Mouse (Mus musculus): ENCODE data around the gene Btbd9.

Btbd9 gene

GRCm38 (mm10) chr17:30497525-30498375, 78.5 kb downstream of the Btbd9 start:
- in situ Hi-C loops (cut with MboI; ENCODE audit: low pct_unique_long_range_greater_than_20kb in 1 of 2, low sequenced_read_pairs in 2 of 2, unreplicated experiment in 1 of 2): no loop called here

- in situ Hi-C loops (cut with MboI; ENCODE audit: low pct_unique_long_range_greater_than_20kb in 1 of 2, low sequenced_read_pairs in 2 of 2, unreplicated experiment in 1 of 2): no loop called here
Observed at GRCm38 (mm10) chr17:30495567-30495966, 80.7 kb downstream of the Btbd9 start.

GRCm38 (mm10) chr17:30495154-30495553, 81.1 kb downstream of the Btbd9 start:
- in situ Hi-C loops (cut with MboI; ENCODE audit: low pct_unique_long_range_greater_than_20kb in 1 of 2, low sequenced_read_pairs in 2 of 2, unreplicated experiment in 1 of 2): no loop called here

GRCm38 (mm10) chr17:30493481-30493880, 82.8 kb downstream of the Btbd9 start:
- in situ Hi-C loops (cut with MboI; ENCODE audit: low pct_unique_long_range_greater_than_20kb in 1 of 2, low sequenced_read_pairs in 2 of 2, unreplicated experiment in 1 of 2): no loop called here

GRCm38 (mm10) chr17:30492191-30492590, 84.1 kb downstream of the Btbd9 start:
- in situ Hi-C loops (cut with MboI; ENCODE audit: low pct_unique_long_range_greater_than_20kb in 1 of 2, low sequenced_read_pairs in 2 of 2, unreplicated experiment in 1 of 2): no loop called here

- in situ Hi-C loops (cut with MboI; ENCODE audit: low pct_unique_long_range_greater_than_20kb in 1 of 2, low sequenced_read_pairs in 2 of 2, unreplicated experiment in 1 of 2): no loop called here
Observed at GRCm38 (mm10) chr17:30491601-30492000, 84.7 kb downstream of the Btbd9 start.

- in situ Hi-C loops (cut with MboI; ENCODE audit: low pct_unique_long_range_greater_than_20kb in 1 of 2, low sequenced_read_pairs in 2 of 2, unreplicated experiment in 1 of 2): no loop called here
Observed at GRCm38 (mm10) chr17:30490601-30491000, 85.7 kb downstream of the Btbd9 start.

GRCm38 (mm10) chr17:30490086-30490485, 86.2 kb downstream of the Btbd9 start:
- in situ Hi-C loops (cut with MboI; ENCODE audit: low pct_unique_long_range_greater_than_20kb in 1 of 2, low sequenced_read_pairs in 2 of 2, unreplicated experiment in 1 of 2): no loop called here

GRCm38 (mm10) chr17:30489629-30490028, 86.7 kb downstream of the Btbd9 start:
- in situ Hi-C loops (cut with MboI; ENCODE audit: low pct_unique_long_range_greater_than_20kb in 1 of 2, low sequenced_read_pairs in 2 of 2, unreplicated experiment in 1 of 2): no loop called here

GRCm38 (mm10) chr17:30487695-30488094, 88.6 kb downstream of the Btbd9 start:
- in situ Hi-C loops (cut with MboI; ENCODE audit: low pct_unique_long_range_greater_than_20kb in 1 of 2, low sequenced_read_pairs in 2 of 2, unreplicated experiment in 1 of 2): no loop called here

GRCm38 (mm10) chr17:30485067-30485854, 91.0 kb downstream of the Btbd9 start:
- in situ Hi-C loops (cut with MboI; ENCODE audit: low pct_unique_long_range_greater_than_20kb in 1 of 2, low sequenced_read_pairs in 2 of 2, unreplicated experiment in 1 of 2): no loop called here

GRCm38 (mm10) chr17:30484446-30485066, 91.7 kb downstream of the Btbd9 start:
- in situ Hi-C loops (cut with MboI; ENCODE audit: low pct_unique_long_range_greater_than_20kb in 1 of 2, low sequenced_read_pairs in 2 of 2, unreplicated experiment in 1 of 2): no loop called here

- in situ Hi-C loops (cut with MboI; ENCODE audit: low pct_unique_long_range_greater_than_20kb in 1 of 2, low sequenced_read_pairs in 2 of 2, unreplicated experiment in 1 of 2): no loop called here
Observed at GRCm38 (mm10) chr17:30481766-30482165, 94.5 kb downstream of the Btbd9 start.

- in situ Hi-C loops (cut with MboI; ENCODE audit: low pct_unique_long_range_greater_than_20kb in 1 of 2, low sequenced_read_pairs in 2 of 2, unreplicated experiment in 1 of 2): no loop called here
Observed at GRCm38 (mm10) chr17:30481341-30481740, 94.9 kb downstream of the Btbd9 start.

- in situ Hi-C loops (cut with MboI; ENCODE audit: low pct_unique_long_range_greater_than_20kb in 1 of 2, low sequenced_read_pairs in 2 of 2, unreplicated experiment in 1 of 2): no loop called here
Observed at GRCm38 (mm10) chr17:30480381-30480780, 95.9 kb downstream of the Btbd9 start.

GRCm38 (mm10) chr17:30478181-30478580, 98.1 kb downstream of the Btbd9 start:
- in situ Hi-C loops (cut with MboI; ENCODE audit: low pct_unique_long_range_greater_than_20kb in 1 of 2, low sequenced_read_pairs in 2 of 2, unreplicated experiment in 1 of 2): no loop called here

- in situ Hi-C loops (cut with MboI; ENCODE audit: low pct_unique_long_range_greater_than_20kb in 1 of 2, low sequenced_read_pairs in 2 of 2, unreplicated experiment in 1 of 2): no loop called here
Observed at GRCm38 (mm10) chr17:30474561-30474960, 101.7 kb downstream of the Btbd9 start.

- in situ Hi-C loops (cut with MboI; ENCODE audit: low pct_unique_long_range_greater_than_20kb in 1 of 2, low sequenced_read_pairs in 2 of 2, unreplicated experiment in 1 of 2): no loop called here
Observed at GRCm38 (mm10) chr17:30472776-30473175, 103.5 kb downstream of the Btbd9 start.

GRCm38 (mm10) chr17:30471512-30471911, 104.8 kb downstream of the Btbd9 start:
- in situ Hi-C loops (cut with MboI; ENCODE audit: low pct_unique_long_range_greater_than_20kb in 1 of 2, low sequenced_read_pairs in 2 of 2, unreplicated experiment in 1 of 2): no loop called here
